Mouse (Mus musculus): ENCODE measurements around the gene Zkscan2.

GRCm38 (mm10) chr7:123499481-123500238, 589 bp downstream of the Zkscan2 start:
- TF ChIP-seq ZC3H11A (IDR thresholded peaks at IDR 0.05; ENCODE audit: low read depth, low read length) (no peak), CTCF (conservative IDR thresholded peaks at IDR 0.05 in 1 of 2, IDR thresholded peaks at IDR 0.05 in 1 of 2; ENCODE audit: low read depth in 2 of 2, low read length in 2 of 2) (no peak), EP300 (IDR thresholded peaks at IDR 0.05; ENCODE audit: low read length) (no peak), ETS1 (conservative IDR thresholded peaks at IDR 0.05; ENCODE audit: low read depth, low read length) (no peak), POLR2A (IDR thresholded peaks at IDR 0.05; ENCODE audit: low read depth, low read length) (no peak), GABPA (IDR thresholded peaks at IDR 0.05; ENCODE audit: insufficient replicate concordance, low read depth, low read length) (no peak), MAX (IDR thresholded peaks at IDR 0.05; ENCODE audit: low read length) (no peak), JUN (IDR thresholded peaks at IDR 0.05; ENCODE audit: insufficient read depth, low read depth, low read length) (no peak), MAZ (IDR thresholded peaks at IDR 0.05; ENCODE audit: low read depth, low read length) (no peak), E2F4 (IDR thresholded peaks at IDR 0.05; ENCODE audit: insufficient replicate concordance, low read depth, low read length) (no peak)
